Mouse (Mus musculus) granulocyte monocyte progenitor cell, adult 5-6 weeks (primary cell): ENCODE measurements at regions not wholly inside any gene's neighbourhood (a gene's known extent, or its start where the extent isn't known, plus 50 kb on each side); places are given as distances from the start of the nearest gene placed in this dataset.

Experiments
- ATAC-seq: replicated peaks from 2 replicates; pipeline ENCODE4 v1.8.0; 2016; ENCODE audit warnings: mild to moderate bottlenecking, moderate TSS enrichment, inconsistent platforms; ENCODE audit not compliant: poor library complexity, severe bottlenecking

DNA sequence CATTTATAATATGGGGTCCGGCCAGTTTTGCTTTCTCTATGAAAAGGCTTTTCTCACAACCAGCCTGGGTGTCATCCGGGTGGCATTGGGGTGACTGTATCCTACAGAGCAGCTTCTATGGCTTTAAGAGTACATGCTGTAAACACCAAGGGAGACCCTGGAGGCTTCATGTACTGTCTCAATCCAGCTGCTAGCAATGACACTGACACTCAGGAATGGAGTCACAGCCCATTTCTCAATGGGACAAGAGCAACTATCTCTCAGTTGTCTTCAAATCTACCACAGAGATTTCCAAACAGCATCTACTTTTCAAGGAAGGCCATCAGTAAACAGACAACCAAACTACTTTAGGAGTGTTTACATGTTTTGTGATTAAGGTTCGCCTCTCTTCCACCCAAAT lies 397.5 kb downstream of the Adamts20 start:
- ATAC-seq: no peak

DNA sequence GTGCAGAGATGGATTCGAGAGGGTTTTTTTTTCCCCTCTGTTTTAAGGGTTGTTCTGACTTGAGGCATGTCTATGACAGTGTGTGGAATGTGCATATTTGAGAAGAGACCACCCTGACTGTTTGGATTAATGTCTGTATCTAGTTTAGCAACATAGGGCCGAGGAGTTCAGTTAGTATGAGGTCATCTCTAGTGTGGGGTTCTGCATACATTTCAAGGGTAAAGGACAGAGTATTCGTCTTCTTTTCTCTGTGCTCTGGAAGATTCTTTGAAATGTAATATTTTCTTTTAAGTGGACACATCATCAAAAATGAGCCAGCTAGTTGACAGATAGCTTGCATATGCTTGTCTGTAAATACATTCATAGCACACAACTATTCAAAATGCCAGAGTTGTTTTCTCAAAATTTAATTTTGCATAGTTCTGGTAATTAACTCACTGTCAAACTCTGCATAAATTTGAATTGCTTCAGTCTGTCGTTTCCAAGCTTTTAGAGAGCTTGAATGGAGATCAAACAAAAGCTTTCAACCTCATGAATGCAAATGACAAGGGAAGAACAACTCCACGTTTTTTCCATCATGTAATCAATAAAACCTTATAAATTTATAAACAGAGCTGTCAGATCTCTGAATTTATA lies 415.5 kb downstream of the Adamts20 start:
- ATAC-seq: no peak

DNA sequence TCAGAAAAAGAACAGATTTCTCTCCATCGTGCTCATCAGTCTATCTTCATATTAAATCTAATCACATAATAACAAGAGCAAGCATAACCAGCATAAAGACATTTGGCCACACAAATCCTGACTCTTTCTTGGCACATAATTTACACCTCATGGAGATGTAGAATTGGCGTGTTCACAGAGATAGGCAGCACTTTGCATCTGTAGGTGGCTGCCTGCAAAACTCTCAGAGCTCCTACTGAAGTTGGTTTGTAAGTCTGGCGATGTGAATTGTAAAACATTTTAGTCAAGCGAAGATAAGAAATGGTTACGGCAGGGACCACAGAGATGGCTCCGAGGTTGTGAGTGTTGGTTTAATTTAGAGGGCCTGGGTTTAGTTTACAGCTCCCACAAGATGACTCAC lies 419.0 kb downstream of the Adamts20 start:
- no peak for ATAC-seq

DNA sequence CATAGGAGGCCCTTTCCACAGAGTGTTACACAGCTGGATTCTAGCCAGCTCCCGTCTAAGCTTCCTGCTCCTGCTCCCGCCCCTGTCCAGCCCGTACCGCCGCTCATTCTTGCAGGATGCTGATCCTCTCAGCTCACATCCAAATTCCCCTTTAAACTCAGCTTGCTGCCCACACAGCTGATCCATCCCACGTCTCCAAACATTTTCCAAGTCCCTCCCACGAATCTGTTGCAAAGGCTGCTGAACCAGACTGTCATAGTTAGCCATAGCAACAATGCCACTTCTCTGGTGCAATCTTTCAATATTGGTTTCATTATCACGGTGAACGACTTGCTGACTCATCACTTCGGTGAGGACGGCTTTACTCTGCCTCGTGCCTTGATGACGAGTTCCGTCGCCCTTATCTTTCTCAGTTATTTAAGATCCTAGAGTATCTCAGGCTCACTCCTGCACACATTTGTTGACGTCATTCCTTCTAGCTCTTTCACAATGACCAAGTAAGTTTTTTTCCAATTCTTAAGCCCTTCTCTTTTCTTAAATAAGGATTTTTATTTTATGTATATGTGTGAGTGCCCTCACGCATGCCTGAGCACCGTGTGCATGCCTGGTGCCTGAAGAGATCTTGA lies 420.0 kb downstream of the Adamts20 start:
- ATAC-seq: no peak

DNA sequence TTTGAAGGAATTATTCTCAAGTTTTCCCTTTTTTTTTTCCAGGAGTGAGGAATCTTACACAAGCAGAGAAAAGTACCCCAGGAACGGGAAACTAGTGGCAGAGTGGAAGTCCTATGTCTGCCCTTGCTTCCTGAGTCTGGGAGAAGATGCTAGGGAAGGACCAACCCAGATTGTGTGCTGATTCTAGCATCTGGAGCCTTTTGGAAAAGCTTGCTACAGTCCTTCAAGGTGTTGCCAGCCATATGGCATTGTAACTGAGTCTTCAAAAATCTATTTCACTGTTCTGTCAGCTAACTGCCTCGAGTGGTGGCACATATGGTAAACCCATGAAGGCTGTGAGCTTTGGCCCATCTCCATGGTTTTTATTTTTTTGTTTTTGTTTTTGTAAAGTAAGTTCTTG lies 432.3 kb downstream of the Adamts20 start:
- ATAC-seq: no peak

DNA sequence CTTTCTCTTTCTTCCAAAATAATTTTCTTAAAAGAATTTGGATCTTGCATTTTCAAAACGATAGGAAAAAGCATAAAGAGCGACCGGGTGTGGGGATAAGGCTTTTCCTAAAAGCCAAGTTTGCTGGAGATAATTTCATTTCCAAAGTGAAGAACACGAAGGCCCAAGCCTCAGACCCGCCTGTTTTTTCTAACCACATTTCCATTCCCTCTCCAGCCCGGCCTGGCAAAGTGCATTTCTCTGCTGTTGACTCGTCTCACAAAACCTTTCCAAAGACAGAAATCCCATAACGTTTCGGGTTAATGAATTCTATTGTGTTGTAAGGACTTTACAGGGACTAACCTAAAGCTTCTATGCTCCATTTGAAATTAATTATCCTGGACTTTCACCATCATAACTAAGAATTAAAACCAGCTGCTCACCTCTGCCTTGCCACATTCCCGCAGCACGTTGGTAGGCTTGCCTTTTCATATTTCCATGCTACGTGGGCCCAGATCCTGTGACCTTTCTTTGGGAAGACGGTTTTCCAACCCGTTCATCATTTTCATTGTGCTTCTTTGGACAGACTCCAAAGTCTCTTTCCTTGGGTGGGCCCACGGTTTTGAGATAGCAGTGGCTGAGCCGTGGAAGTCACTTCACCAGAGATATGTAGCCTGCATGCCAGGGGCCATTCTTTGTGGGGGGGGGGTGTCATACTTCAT lies 430.5 kb upstream of the Prickle1 start:
- ATAC-seq: no peak

DNA sequence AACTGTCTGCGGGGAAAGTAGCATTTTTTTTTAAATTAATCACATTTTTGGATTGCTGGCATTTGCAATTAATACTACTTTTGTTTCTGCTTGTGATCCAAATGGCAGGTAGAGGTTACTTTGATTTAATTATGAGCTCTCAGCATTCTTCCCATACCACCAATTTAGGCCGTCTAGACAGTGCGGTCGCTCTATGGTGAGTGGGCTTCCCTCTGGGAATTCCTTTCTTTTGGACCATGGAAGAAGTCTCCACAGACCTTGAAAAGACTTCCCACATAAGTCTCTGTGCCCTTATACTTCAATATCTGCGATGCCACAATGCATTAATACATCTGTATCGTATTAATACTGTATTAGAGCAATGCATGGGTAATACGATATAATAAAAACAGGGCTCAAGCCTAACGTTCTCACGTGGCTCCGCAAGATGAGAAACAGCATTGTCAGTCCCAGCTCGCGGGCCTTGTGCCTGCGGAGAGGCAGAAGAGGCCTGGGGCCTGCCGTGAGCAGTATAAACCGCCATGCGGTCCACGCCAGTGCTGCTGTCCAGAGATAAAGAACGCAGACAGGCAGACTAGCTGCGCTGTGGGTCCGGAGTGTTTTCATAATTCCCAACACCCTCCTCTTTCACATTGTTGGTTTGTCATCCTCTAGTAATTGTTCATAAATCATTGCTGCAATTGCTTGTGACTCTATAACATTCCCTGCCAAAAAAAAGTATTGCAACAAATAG lies 429.7 kb upstream of the Prickle1 start:
- no peak for ATAC-seq

DNA sequence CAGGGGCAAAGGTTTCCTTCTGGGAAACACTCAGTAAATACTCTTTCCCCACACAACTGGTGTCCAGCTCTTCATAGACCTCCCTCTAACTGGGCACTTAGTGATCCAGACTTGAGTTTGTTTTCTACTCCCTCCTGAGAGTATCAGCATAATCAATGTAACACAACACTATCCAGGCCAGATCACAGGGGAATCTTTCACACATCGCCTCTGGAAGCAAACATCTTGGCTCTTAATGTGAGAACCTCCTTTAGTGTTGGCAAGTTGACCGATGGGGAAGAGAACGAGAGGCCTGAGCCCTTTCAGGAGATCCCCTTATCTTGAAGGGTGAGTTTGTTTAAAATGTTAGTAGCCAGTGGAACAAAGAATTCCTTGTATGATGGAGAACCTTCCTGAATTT lies 429.1 kb upstream of the Prickle1 start:
- ATAC-seq: no peak

DNA sequence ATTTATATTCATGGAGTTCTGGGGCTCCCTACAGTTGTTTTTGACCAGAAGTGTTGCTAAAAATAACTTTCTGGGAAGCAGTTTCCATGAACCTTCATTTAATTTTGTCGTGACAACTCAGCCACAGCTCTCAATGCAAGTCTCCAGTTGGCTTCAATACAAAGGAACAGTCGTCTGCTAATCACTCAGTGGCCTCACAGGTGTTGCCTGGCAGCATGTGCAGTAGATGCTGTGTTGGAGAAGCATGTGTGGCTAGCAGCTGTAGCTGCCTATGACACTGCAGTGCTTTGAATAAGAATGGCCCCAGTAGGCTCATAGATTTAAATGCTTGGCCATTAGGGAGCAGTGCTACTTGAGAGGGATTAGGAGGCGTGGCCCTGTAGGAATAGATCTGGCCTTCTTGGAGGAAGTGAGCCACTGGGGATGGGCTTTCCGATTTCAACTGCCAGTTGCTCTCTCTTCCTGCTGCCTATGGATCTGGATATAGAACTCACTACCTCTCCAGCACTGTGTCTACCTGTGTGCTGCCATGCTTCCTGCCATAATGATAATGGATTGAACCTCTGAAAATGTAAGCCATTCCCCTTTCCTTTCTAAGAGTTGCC lies 428.5 kb upstream of the Prickle1 start:
- no peak for ATAC-seq

DNA sequence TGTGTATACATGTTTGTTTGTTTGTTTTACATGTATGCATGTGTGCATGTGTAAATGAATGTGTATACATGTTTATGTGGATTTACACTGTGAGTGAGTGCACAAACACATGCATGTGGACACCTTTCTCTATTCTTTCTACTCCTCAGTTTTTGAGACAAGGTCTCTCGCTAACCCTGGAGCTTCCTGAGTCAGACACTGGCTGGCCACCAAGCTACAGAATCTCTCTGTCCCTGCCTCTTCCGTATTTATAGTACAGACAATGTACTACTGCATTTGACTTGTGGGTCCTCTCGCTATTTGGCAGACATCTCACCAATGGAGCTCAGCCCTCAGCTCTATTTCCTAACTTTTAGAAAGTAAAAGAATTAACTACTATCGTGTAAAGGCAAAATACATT lies 427.8 kb upstream of the Prickle1 start:
- ATAC-seq: no peak

DNA sequence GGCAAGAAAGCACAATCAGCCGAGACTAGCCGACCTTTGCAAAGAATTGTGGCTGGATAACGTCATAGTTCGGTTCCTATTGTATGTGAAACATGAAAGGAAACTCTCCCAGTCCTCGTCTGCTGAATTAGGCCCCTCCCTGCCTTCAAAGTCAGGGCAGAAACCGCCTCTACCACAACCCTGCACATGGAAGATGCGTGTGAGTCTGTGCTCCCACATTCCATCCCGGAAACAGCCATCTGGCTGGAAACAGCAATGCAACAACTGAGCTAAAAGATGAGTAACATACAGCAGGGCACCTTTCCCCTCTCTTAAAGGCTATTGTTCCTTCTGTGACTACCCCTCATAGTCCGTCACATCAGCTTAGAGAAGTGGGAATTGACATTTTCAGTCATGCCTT lies 422.1 kb upstream of the Prickle1 start:
- ATAC-seq: no peak

DNA sequence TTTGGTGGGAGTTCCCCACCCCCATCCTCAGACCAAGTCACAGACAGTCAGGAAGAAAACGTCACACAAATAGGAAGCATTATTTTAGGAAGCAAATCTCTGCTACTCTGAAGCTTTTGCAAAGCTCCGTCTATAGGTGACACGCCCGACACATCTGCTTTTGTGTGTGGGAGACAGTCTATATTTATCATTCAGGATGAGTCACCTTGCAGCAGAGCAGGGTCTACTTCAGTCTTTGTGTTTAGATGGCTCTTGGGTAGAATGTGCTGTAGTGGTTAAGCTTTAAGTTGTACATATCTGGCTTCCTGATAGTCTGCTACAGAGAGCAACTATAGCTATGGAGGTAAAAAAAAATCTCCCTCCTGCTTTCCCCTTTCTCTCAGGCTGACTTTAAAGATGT lies 415.8 kb upstream of the Prickle1 start:
- no peak for ATAC-seq

DNA sequence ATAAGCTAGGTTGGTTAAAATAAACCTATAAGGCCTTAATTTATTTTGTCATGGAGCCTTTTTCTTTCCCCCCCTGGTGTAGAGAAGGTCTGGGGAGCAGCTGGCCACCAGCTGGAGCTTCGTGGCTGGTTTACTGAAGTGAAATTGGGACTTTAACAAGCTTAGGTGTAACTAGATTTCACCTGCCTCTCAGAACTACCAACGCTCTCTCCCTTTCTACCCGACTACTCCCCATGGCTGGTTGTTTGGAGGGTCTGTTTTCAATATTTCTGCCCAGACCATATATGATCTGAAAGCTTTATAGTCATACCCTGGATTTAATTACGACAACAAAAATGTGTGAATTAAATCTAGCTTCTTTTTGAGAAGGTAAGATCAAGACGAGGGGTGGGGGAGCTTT lies 410.4 kb upstream of the Prickle1 start:
- no peak for ATAC-seq

DNA sequence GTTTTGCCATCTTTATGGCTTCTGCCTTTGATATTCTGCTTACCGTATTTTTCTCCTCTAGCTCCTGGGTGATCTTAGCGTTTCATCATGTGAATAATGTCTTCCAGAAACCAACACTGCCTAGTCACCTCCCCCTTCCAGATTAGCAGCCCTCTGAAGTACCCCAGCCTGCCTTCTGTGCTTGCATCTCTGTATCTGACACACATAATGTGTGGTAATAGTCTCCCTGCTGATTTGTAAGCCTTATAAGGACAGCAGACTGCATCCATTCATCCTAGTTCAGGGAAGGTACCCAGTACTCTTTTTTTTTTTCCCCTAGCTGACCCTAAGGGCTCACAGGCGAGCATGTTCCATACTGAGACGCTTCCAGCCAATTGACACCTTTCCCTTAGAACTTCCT lies 409.2 kb upstream of the Prickle1 start:
- no peak for ATAC-seq

DNA sequence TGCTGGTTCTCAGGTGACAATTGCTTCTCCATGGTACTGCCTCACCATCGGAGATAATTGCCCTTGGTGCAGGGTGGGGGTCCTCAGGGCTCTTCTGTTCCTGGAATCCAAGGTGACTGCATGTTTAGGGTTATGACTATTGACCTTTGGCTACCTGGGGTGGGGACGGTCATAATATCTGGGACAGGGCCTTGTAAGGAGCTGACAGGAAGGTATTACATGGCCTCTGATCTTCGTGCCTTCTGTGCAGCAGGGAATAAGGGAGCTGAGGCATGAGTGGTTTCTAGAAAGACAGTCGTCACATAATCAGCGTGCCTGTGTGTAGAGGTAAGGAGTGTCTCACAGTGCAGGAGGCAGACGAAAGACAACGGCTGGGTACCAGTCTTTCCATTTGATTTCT lies 407.5 kb upstream of the Prickle1 start:
- no peak for ATAC-seq

DNA sequence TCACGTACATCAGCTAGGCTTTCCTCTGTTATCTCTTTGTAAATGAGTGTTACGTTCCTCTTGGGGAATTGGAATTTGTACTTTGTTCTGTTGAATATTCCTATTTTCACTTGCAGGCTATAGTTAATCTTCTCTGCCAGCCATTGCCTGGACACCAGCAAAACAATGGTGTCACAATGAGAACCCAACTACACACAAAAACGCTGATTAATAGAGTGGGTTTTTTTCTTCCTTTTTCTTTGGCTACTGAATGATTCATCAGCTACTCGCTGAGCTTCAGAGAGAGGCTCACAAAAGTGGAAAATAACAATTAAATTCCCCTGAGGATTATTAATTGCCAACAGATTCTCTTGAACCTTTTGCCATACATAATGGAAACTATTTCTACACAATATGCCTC lies 398.9 kb upstream of the Prickle1 start:
- ATAC-seq: no peak

DNA sequence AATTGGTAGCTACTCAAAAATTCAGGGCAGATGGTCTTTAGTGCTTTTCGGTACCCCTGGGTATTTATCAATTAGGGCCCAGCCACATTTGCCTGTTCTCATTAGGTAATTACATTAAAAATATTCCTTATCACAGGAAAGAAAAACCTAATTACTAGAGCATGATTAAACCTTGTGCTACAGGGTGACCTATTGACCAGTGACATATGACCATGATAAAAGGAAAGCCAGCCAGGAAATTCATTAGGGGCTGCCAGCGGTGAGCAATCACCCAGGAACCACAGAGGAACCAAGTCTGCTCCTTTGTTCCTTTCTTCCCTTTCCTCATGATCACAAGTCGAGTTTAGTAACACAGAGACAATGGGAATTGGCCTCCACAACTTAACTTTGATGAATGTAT lies 394.4 kb upstream of the Prickle1 start:
- ATAC-seq: no peak

DNA sequence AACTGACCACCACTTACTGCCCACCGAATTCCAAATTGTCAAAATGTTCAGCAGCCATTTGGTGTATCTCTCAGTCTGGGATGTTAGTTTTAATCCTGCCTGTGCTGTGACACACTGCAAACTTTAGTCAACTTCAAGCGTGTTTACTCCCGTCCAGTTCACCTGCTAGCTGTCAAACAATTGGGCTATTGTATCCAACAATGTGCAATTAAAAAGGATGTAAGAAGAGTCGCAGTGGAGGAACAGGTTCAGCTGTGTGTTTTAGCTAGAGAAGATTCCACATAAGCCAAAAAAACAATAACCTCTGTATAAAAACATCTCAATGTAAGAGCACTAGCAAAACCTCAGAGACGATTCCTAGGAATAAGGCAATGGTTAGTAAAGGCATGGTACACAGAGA lies 392.7 kb upstream of the Prickle1 start:
- no peak for ATAC-seq

DNA sequence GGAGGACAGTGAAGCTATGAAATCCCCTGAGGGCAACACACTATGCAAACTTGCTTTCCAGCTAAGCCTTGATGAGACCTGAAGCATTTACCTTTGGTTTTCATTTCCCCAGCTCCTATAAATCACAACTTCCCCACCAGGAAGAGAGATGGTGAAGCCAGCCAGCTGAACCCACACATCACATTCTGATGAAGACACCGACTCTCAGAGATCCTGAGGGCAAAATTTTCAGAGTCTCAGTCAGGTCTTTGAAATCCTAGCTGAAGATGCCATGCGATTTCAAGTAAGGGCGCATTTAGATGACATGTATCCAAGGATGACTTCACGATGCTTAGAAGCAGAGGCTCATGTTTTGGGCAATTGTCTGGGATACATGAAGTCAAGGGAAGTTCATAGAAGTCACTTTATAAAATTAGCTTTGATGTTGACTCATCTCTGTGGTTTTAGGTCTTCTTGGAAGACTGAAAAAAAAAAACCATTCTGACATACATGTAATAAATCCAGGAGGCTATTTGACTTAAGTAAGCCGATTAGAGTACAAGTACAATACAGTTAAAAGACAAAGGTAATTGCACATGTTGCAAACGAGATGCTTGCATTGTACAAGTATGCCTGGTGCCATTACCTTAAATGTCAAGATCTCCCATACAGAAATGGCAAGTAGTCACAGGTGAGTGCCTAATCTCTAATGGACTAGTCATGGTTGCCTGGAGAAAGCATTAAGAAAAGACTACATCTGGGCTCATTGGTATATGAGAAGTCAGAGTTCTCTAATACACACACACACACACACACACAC lies 391.1 kb upstream of the Prickle1 start:
- no peak for ATAC-seq

DNA sequence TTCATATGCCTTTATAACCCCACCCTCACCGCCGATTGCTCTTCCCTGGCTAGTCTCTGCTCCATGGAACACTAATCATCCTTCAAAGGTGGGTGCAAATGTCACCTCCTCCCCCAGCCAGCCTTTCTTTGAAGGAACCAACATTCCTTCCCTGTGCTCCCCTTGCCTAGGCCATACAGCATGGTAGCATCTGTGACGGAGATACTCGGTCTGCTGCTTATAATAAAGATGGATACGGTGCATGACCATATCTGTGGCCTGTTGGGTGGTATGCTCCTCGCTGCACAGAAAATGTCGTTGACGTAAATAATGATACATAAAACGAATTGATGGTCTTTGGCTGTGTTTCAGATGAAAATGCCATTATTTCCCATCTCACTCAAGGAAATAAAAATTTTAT lies 386.4 kb upstream of the Prickle1 start:
- no peak for ATAC-seq
